ENCODE assay signal across 19 mouse cellular contexts in genomic region chr14:106980752-106981151, GRCm38 (mm10).
DNase-seq lines count a peak whose midpoint lies in the region; ATAC-seq and TF ChIP-seq lines count a peak whose summit lies in the region.
"Had no signal": no experiment of that assay in that cellular context is flagged by ENCODE, and none has a peak within 500 bp of the region (broad histone marks: within the 10 kb centered on the region; RNA-seq: fewer than 3 reads in every experiment).

No protein-coding gene starts in this region.

- no peaks in the 10 kb centered on the region; the same call in 1 of the 2 replicates for H3K4me1 ChIP-seq in hindbrain, embryonic 11.5 days (replicated peaks; ENCODE audit: control insufficient read depth, insufficient read depth, low read length)
- no peaks in the 10 kb centered on the region for H3K4me1 ChIP-seq in hindbrain, postnatal 0 days (ENCODE audit: insufficient read depth, low read length)
- H3K4me1 ChIP-seq in ES-E14 (ENCODE audit: control insufficient read depth in 2 of 2, insufficient read depth in 2 of 2, low read length in 2 of 2, poor library complexity in 1 of 2), result no peaks in the 10 kb centered on the region
- H3K4me1 ChIP-seq in limb, embryonic 10.5 days, result peaks cover 3% of the 10 kb centered on the region
- H3K4me1 ChIP-seq: heart, embryonic 15.5 days; limb, embryonic 13.5 days; liver, embryonic 15.5 days; stomach, embryonic 15.5 days had no signal

- no peaks in the 10 kb centered on the region for H3K36me3 ChIP-seq in hindbrain, embryonic 11.5 days (ENCODE audit: control insufficient read depth, insufficient read depth, low read length)
- no peaks in the 10 kb centered on the region for H3K36me3 ChIP-seq in hindbrain, postnatal 0 days (ENCODE audit: insufficient read depth, low read length)
- H3K36me3 ChIP-seq in ES-E14 (ENCODE audit: control insufficient read depth, insufficient read depth, low read length, poor library complexity, severe bottlenecking), result no peaks in the 10 kb centered on the region
- H3K36me3 ChIP-seq in limb, embryonic 10.5 days, result no peaks in the 10 kb centered on the region
- H3K36me3 ChIP-seq: G1E; heart, embryonic 15.5 days; limb, embryonic 13.5 days; liver, embryonic 15.5 days; midbrain, embryonic 12.5 days; stomach, embryonic 15.5 days had no signal

- no peak overlapping the region for H3K27ac ChIP-seq in hindbrain, embryonic 11.5 days (ENCODE audit: low read depth, low read length)
- no peak overlapping the region for H3K27ac ChIP-seq in hindbrain, postnatal 0 days
- no peak overlapping the region for H3K27ac ChIP-seq in ES-E14 (ENCODE audit: insufficient read depth, low read depth, low read length, poor library complexity, severe bottlenecking)
- no peak overlapping the region for H3K27ac ChIP-seq in limb, embryonic 10.5 days
- H3K27ac ChIP-seq: heart, embryonic 15.5 days; limb, embryonic 13.5 days; liver, embryonic 15.5 days; midbrain, embryonic 12.5 days; stomach, embryonic 15.5 days had no signal

- H3K4me3 ChIP-seq in hindbrain, embryonic 11.5 days (ENCODE audit: low read depth, low read length), result no peak overlapping the region
- H3K4me3 ChIP-seq in hindbrain, postnatal 0 days (ENCODE audit: low read length), result no peak overlapping the region
- no peak overlapping the region for H3K4me3 ChIP-seq in ES-E14 (ENCODE audit: insufficient read depth in 1 of 2, low read depth in 1 of 2, low read length in 2 of 2, poor library complexity in 1 of 2, severe bottlenecking in 1 of 2)
- H3K4me3 ChIP-seq in limb, embryonic 10.5 days, result no peak overlapping the region
- H3K4me3 ChIP-seq: heart, embryonic 15.5 days; limb, embryonic 13.5 days; liver, embryonic 15.5 days; midbrain, embryonic 12.5 days; myocyte; stomach, embryonic 15.5 days had no signal

- no peak overlapping the region for H3K4me2 ChIP-seq in hindbrain, embryonic 11.5 days (replicated peaks; ENCODE audit: low read depth, low read length)
- H3K4me2 ChIP-seq in hindbrain, postnatal 0 days (ENCODE audit: low read depth, low read length), result no peak overlapping the region
- H3K4me2 ChIP-seq: heart, embryonic 15.5 days; limb, embryonic 13.5 days; liver, embryonic 15.5 days; midbrain, embryonic 12.5 days; stomach, embryonic 15.5 days had no signal

- peak; percentile 19 for DNase-seq in hindbrain, embryonic 11.5 days (ENCODE audit: low spot score)
- DNase-seq in hindbrain, postnatal 0 days (ENCODE audit: low spot score), result no peak
- peak; percentile 40 for DNase-seq in ES-E14 (ENCODE audit: low read depth, low spot score)
- peak; percentile 9 for DNase-seq in brain, embryonic 14.5 days (ENCODE audit: low read depth)
- peak; percentile 50 for DNase-seq in limb, embryonic 10.5 days (ENCODE audit: low spot score)
- DNase-seq in layer of hippocampus, adult 9-11 months, result no peak
- DNase-seq in layer of hippocampus, adult 11-12 months (ENCODE audit: low spot score), result no peak
- DNase-seq: adrenal gland, adult 8-10 months; cerebellum, adult 11-12 months; cerebellum, postnatal 25 days; heart, adult 11 months; right cerebral cortex, adult 18-20 months had no signal

- no peak overlapping the region for H3K9ac ChIP-seq in hindbrain, embryonic 11.5 days (ENCODE audit: low read depth, low read length)
- H3K9ac ChIP-seq in hindbrain, postnatal 0 days (replicated peaks; ENCODE audit: low read length), result no peak overlapping the region
- no peak overlapping the region for H3K9ac ChIP-seq in ES-E14 (ENCODE audit: insufficient read depth, low read depth, low read length, poor library complexity, severe bottlenecking)
- H3K9ac ChIP-seq: heart, embryonic 15.5 days; limb, embryonic 13.5 days; liver, embryonic 15.5 days; midbrain, embryonic 12.5 days; stomach, embryonic 15.5 days had no signal

- H3K9me3 ChIP-seq in hindbrain, embryonic 11.5 days (ENCODE audit: control insufficient read depth, low read length), result no peaks in the 10 kb centered on the region
- no peaks in the 10 kb centered on the region for H3K9me3 ChIP-seq in hindbrain, postnatal 0 days (ENCODE audit: low read length)
- no peaks in the 10 kb centered on the region for H3K9me3 ChIP-seq in ES-E14 (ENCODE audit: control insufficient read depth, insufficient read depth, low read depth, low read length)
- no peaks in the 10 kb centered on the region for H3K9me3 ChIP-seq in limb, embryonic 10.5 days (replicated peaks)
- H3K9me3 ChIP-seq: heart, embryonic 15.5 days; limb, embryonic 13.5 days; liver, embryonic 15.5 days; midbrain, embryonic 12.5 days; stomach, embryonic 15.5 days had no signal

- in situ Hi-C loops in ES-E14 (cut with MboI; ENCODE audit: low sequenced_read_pairs in 2 of 2, unreplicated experiment in 2 of 2), result no loop called here

- ATAC-seq in hindbrain, embryonic 11.5 days (ENCODE audit: low FRiP score), result no peak
- ATAC-seq in hindbrain, postnatal 0 days, result no peak

- WGBS in hindbrain, embryonic 11.5 days, result 12% methylated on average over 4 of the region's 4 CpGs
- WGBS in hindbrain, postnatal 0 days, result 18% methylated on average over 4 of the region's 4 CpGs
- 33% methylated on average over 4 of the region's 4 CpGs for WGBS in limb, embryonic 10.5 days

- TF ChIP-seq POLR2A in brain, embryonic 14.5 days (IDR thresholded peaks at IDR 0.05; ENCODE audit: borderline replicate concordance, extremely low read depth, insufficient read depth, insufficient read length, poor library complexity, severe bottlenecking), result no peak

- TF ChIP-seq CTCF in hindbrain, postnatal 0 days (IDR thresholded peaks at IDR 0.05; ENCODE audit: low read depth), result no peak
- no peak for TF ChIP-seq CTCF in brain, embryonic 14.5 days (IDR thresholded peaks at IDR 0.05; ENCODE audit: borderline replicate concordance, extremely low read depth, insufficient read depth, insufficient read length)

- H3K27me3 ChIP-seq in hindbrain, embryonic 11.5 days (ENCODE audit: control insufficient read depth, insufficient read depth, low read length), result no peaks in the 10 kb centered on the region
- no peaks in the 10 kb centered on the region for H3K27me3 ChIP-seq in hindbrain, postnatal 0 days (ENCODE audit: insufficient read depth, low read length)
- no peaks in the 10 kb centered on the region for H3K27me3 ChIP-seq in limb, embryonic 10.5 days (ENCODE audit: low read depth, poor library complexity, severe bottlenecking)
- H3K27me3 ChIP-seq: heart, embryonic 15.5 days; limb, embryonic 13.5 days; liver, embryonic 15.5 days; midbrain, embryonic 12.5 days; stomach, embryonic 15.5 days had no signal

TF ChIP-seq in ES-E14, 5 proteins besides CTCF, POLR2A, EP300 and RAD21:
- TF ChIP-seq ZNF384 (IDR thresholded peaks at IDR 0.05; ENCODE audit: low read depth, low read length) (no peak), HCFC1 (IDR thresholded peaks at IDR 0.05; ENCODE audit: borderline replicate concordance, insufficient read depth, low read length) (no peak), CHD2 (IDR thresholded peaks at IDR 0.05; ENCODE audit: low read depth, low read length) (no peak), ZC3H11A (IDR thresholded peaks at IDR 0.05; ENCODE audit: borderline replicate concordance, low read depth, low read length) (no peak), MAFK (IDR thresholded peaks at IDR 0.05; ENCODE audit: insufficient read depth, low read depth, low read length) (no peak)

Comparison
In these comparisons a context has a peak if more than half of its experiments do, and no peak if none do; other contexts are left out.
1. DNase-seq: peak in hindbrain, embryonic 11.5 days (single experiment), ES-E14 (single experiment), brain, embryonic 14.5 days (single experiment) and limb, embryonic 10.5 days (single experiment); none in hindbrain, postnatal 0 days (single experiment), layer of hippocampus, adult 9-11 months (single experiment) and layer of hippocampus, adult 11-12 months (single experiment).